Mouse (Mus musculus) CD8-positive naive resting alpha-beta T cell, adult 57 days (primary cell): Measurements from ENCODE around the gene Adam22. TPM values are rescaled to one million over a fixed set of nuclear protein-coding genes. Genes with fewer than 3 reads are reported as not detected.

Source experiments
- total RNA-seq: library from RNA; stranded (reverse); gene quantifications from one replicate; pipeline ENCODE4 v1.2.4, GENCODE M21; 2023

Gene Adam22
- total RNA-seq = 0.21 TPM

GRCm38 (mm10) chr5:8367614-8368327 lies at the start of gene Adam22:
Gene Adam22 (minus strand): TSS chr5:8368160.

GRCm38 (mm10) chr5:8045855-8046254 lies 322.1 kb downstream of the Adam22 start, which contains the start of gene Sri:
Gene Sri (plus strand): TSS chr5:8046078.

Other genes starting within 250 kb of the Adam22 start
- gene Dbf4, start 54.6 kb upstream of the Adam22 start, total RNA-seq = 84.8 TPM
- gene Slc25a40, start 54.7 kb upstream of the Adam22 start, total RNA-seq = 26.5 TPM